Comparison of ENCODE assay signal across 9 mouse cellular contexts in genomic region chr2:154549886-154550189, GRCm38 (mm10). TPM values are rescaled to one million over a fixed set of nuclear protein-coding genes. Genes with fewer than 3 reads are reported as not detected.
A peak's percentile ranks its signal among the peaks of the same experiment; 100 is the strongest.
DNase-seq lines count a peak whose midpoint lies in the region; ATAC-seq and TF ChIP-seq lines count a peak whose summit lies in the region.
"Had no signal": no experiment of that assay in that cellular context is flagged by ENCODE, and none has a peak within 500 bp of the region (broad histone marks: within the 10 kb centered on the region; RNA-seq: fewer than 3 reads in every experiment).

No protein-coding gene starts in this region.

- peaks cover 24% of the 10 kb centered on the region for H3K4me1 ChIP-seq in kidney, embryonic 16.5 days (ENCODE audit: insufficient read depth, low read length)
- peaks cover 28% of the 10 kb centered on the region for H3K4me1 ChIP-seq in embryonic facial prominence, embryonic 12.5 days
- peaks cover 13% of the 10 kb centered on the region for H3K4me1 ChIP-seq in intestine, embryonic 14.5 days (replicated peaks; ENCODE audit: control insufficient read depth, insufficient read depth, low read length)
- H3K4me1 ChIP-seq in midbrain, embryonic 16.5 days (ENCODE audit: control insufficient read depth, insufficient read depth, low read length): peaks cover 10% of the 10 kb centered on the region
- peaks cover 19% of the 10 kb centered on the region for H3K4me1 ChIP-seq in cerebellum, adult 2 months (ENCODE audit: control insufficient read depth, insufficient read depth, low read length)

- H3K27me3 ChIP-seq in kidney, embryonic 16.5 days (ENCODE audit: insufficient read depth, low read length): peaks cover 25% of the 10 kb centered on the region
- H3K27me3 ChIP-seq in embryonic facial prominence, embryonic 12.5 days: peaks cover 32% of the 10 kb centered on the region
- H3K27me3 ChIP-seq in intestine, embryonic 14.5 days (replicated peaks; ENCODE audit: control insufficient read depth, insufficient read depth, low read length): peaks cover 36% of the 10 kb centered on the region
- H3K27me3 ChIP-seq in midbrain, embryonic 16.5 days (ENCODE audit: control insufficient read depth, insufficient read depth, low read depth, low read length): no peaks in the 10 kb centered on the region; the same call in none of the 2 replicates
- no peaks in the 10 kb centered on the region for H3K27me3 ChIP-seq in cerebellum, adult 2 months (ENCODE audit: control insufficient read depth, insufficient read depth, low read length)

- peak overlapping the region; percentile 90 for H3K4me2 ChIP-seq in kidney, embryonic 16.5 days (replicated peaks; ENCODE audit: low read depth, low read length)
- H3K4me2 ChIP-seq in embryonic facial prominence, embryonic 12.5 days (replicated peaks): peak overlapping the region; percentile 84
- peak overlapping the region; percentile 89 for H3K4me2 ChIP-seq in intestine, embryonic 14.5 days (ENCODE audit: low read length)
- peak overlapping the region; percentile 93 for H3K4me2 ChIP-seq in midbrain, embryonic 16.5 days (ENCODE audit: low read length)

- no peak for ATAC-seq in kidney, embryonic 16.5 days (ENCODE audit: low FRiP score, low TSS enrichment)
- no peak for ATAC-seq in embryonic facial prominence, embryonic 12.5 days (ENCODE audit: insufficient number of reproducible peaks, insufficient read depth, low FRiP score, low TSS enrichment)
- ATAC-seq in intestine, embryonic 14.5 days (replicated peaks; ENCODE audit: low FRiP score, low TSS enrichment, low read depth): no peak
- no peak for ATAC-seq in midbrain, embryonic 16.5 days

- no peak for TF ChIP-seq CTCF in cerebellum, adult 2 months (IDR thresholded peaks at IDR 0.05; ENCODE audit: borderline replicate concordance, insufficient read depth, low read depth, low read length)

- 22% methylated on average over 15 of the region's 20 CpGs for WGBS in kidney, embryonic 16.5 days
- WGBS in embryonic facial prominence, embryonic 12.5 days: 16% methylated on average over 20 of the region's 20 CpGs
- 18% methylated on average over 20 of the region's 20 CpGs for WGBS in intestine, embryonic 14.5 days
- 10% methylated on average over 20 of the region's 20 CpGs for WGBS in midbrain, embryonic 16.5 days
- 18% methylated on average over 20 of the region's 20 CpGs for WGBS in cerebellum, adult 2 months

- TF ChIP-seq POLR2A in cerebellum, adult 2 months (IDR thresholded peaks at IDR 0.05; ENCODE audit: borderline replicate concordance, insufficient read depth, low read length): no peak

- no peak for DNase-seq in kidney, postnatal 10 days
- no peak for DNase-seq in intestine, embryonic 14.5 days (ENCODE audit: low spot score)
- DNase-seq in layer of hippocampus, postnatal 36 days: no peak
- DNase-seq in cerebellum, adult 2 months: no peak
- no peak for DNase-seq in embryo, embryonic 10 days (ENCODE audit: low spot score)
- DNase-seq: cerebellum, adult 18-20 months had no signal

- no peak overlapping the region for H3K27ac ChIP-seq in kidney, embryonic 16.5 days (ENCODE audit: low read length)
- H3K27ac ChIP-seq in embryonic facial prominence, embryonic 12.5 days: no peak overlapping the region
- H3K27ac ChIP-seq in intestine, embryonic 14.5 days (ENCODE audit: low read depth): no peak overlapping the region
- H3K27ac ChIP-seq in midbrain, embryonic 16.5 days (ENCODE audit: low read length): no peak overlapping the region
- H3K27ac ChIP-seq in cerebellum, adult 2 months (ENCODE audit: insufficient read depth, low read length): no peak overlapping the region

- no peaks in the 10 kb centered on the region for H3K9me3 ChIP-seq in kidney, embryonic 16.5 days (ENCODE audit: low read length)
- H3K9me3 ChIP-seq in embryonic facial prominence, embryonic 12.5 days: no peaks in the 10 kb centered on the region
- no peaks in the 10 kb centered on the region for H3K9me3 ChIP-seq in intestine, embryonic 14.5 days (ENCODE audit: control insufficient read depth, low read length)
- H3K9me3 ChIP-seq in midbrain, embryonic 16.5 days (replicated peaks; ENCODE audit: control insufficient read depth, low read length, poor library complexity, severe bottlenecking): no peaks in the 10 kb centered on the region

- H3K36me3 ChIP-seq in kidney, embryonic 16.5 days (ENCODE audit: insufficient read depth, low read length): no peaks in the 10 kb centered on the region
- no peaks in the 10 kb centered on the region for H3K36me3 ChIP-seq in embryonic facial prominence, embryonic 12.5 days
- H3K36me3 ChIP-seq in intestine, embryonic 14.5 days (ENCODE audit: control insufficient read depth, insufficient read depth, low read length): no peaks in the 10 kb centered on the region
- no peaks in the 10 kb centered on the region for H3K36me3 ChIP-seq in midbrain, embryonic 16.5 days (ENCODE audit: control insufficient read depth, insufficient read depth, low read length)

- peak overlapping the region; percentile 51 for H3K4me3 ChIP-seq in kidney, embryonic 16.5 days (ENCODE audit: low read length)
- H3K4me3 ChIP-seq in embryonic facial prominence, embryonic 12.5 days: peak overlapping the region; percentile 40
- 0 out of 2 replicates have a peak overlapping the region, but pooled peaks have one; percentile 40 for H3K4me3 ChIP-seq in intestine, embryonic 14.5 days (ENCODE audit: low read depth, low read length)
- peak overlapping the region; percentile 47 for H3K4me3 ChIP-seq in midbrain, embryonic 16.5 days (ENCODE audit: low read depth, low read length)
- no peak overlapping the region for H3K4me3 ChIP-seq in cerebellum, adult 2 months (replicated peaks; ENCODE audit: insufficient read depth, low read depth, low read length)

- H3K9ac ChIP-seq in kidney, embryonic 16.5 days (replicated peaks; ENCODE audit: low read length): no peak overlapping the region
- no peak overlapping the region for H3K9ac ChIP-seq in embryonic facial prominence, embryonic 12.5 days
- H3K9ac ChIP-seq in intestine, embryonic 14.5 days (ENCODE audit: low read length): no peak overlapping the region
- H3K9ac ChIP-seq in midbrain, embryonic 16.5 days (ENCODE audit: low read depth, low read length): peak overlapping the region; percentile 76

RNA-seq across cellular contexts. Expression of gene Actl10, which starts 1.7 kb away (rescaled TPM):
- polyA plus RNA-seq in kidney, embryonic 16.5 days (2015; fragmentation: Nextera tagmentation; extraction: Ambion mirVana): 0.20 and 0.27 TPM in 2 replicates
- polyA plus RNA-seq in embryonic facial prominence, embryonic 12.5 days (2016; fragmentation: Nextera tagmentation; extraction: Ambion mirVana): 0.24 and 0.28 TPM in 2 replicates
- 0.23 and 0.27 TPM in 2 replicates for polyA plus RNA-seq in intestine, embryonic 14.5 days (2014; fragmentation: Nextera tagmentation; extraction: Ambion mirVana)
- 0.19 and 0.44 TPM in 2 replicates for polyA plus RNA-seq in midbrain, embryonic 16.5 days (2015; fragmentation: Nextera tagmentation; extraction: Ambion mirVana)
- not detected for total RNA-seq in layer of hippocampus, postnatal 36 days (2021)
- polyA plus RNA-seq in cerebellum, adult 2 months (2012; rRNA removed): 0.07 and 0.10 TPM in 2 replicates

RNA-seq across cellular contexts. Expression of gene 1700003F12Rik, which starts 3.0 kb away (rescaled TPM):
- 0.44 and 0.64 TPM in 2 replicates for polyA plus RNA-seq in kidney, embryonic 16.5 days (2015; fragmentation: Nextera tagmentation; extraction: Ambion mirVana)
- polyA plus RNA-seq in embryonic facial prominence, embryonic 12.5 days (2016; fragmentation: Nextera tagmentation; extraction: Ambion mirVana): 1.0 and 1.2 TPM in 2 replicates
- polyA plus RNA-seq in intestine, embryonic 14.5 days (2014; fragmentation: Nextera tagmentation; extraction: Ambion mirVana): 0.55 and 0.73 TPM in 2 replicates
- polyA plus RNA-seq in midbrain, embryonic 16.5 days (2015; fragmentation: Nextera tagmentation; extraction: Ambion mirVana): 1.9 and 2.3 TPM in 2 replicates
- total RNA-seq in layer of hippocampus, postnatal 36 days (2021): under 1 TPM in 1 of 2 experiments, not detected in 1; 0.99 TPM
- polyA plus RNA-seq in cerebellum, adult 2 months (2012; rRNA removed): 1.1 and 1.4 TPM in 2 replicates

RNA-seq across cellular contexts. Expression of gene Necab3, which starts 8.9 kb away (rescaled TPM):
- 2.8 and 3.3 TPM in 2 replicates for polyA plus RNA-seq in kidney, embryonic 16.5 days (2015; fragmentation: Nextera tagmentation; extraction: Ambion mirVana)
- 3.5 and 3.7 TPM in 2 replicates for polyA plus RNA-seq in embryonic facial prominence, embryonic 12.5 days (2016; fragmentation: Nextera tagmentation; extraction: Ambion mirVana)
- polyA plus RNA-seq in intestine, embryonic 14.5 days (2014; fragmentation: Nextera tagmentation; extraction: Ambion mirVana): 0.81 and 1.4 TPM in 2 replicates
- polyA plus RNA-seq in midbrain, embryonic 16.5 days (2015; fragmentation: Nextera tagmentation; extraction: Ambion mirVana): 18.5 and 19.9 TPM in 2 replicates
- 10 to 100 TPM; 26.8 to 28.6 TPM for total RNA-seq in layer of hippocampus, postnatal 36 days (2021)
- 64.1 and 77.2 TPM in 2 replicates for polyA plus RNA-seq in cerebellum, adult 2 months (2012; rRNA removed)

RNA-seq across cellular contexts. Expression of gene E2f1, which starts 19.9 kb away (rescaled TPM):
- 11.6 and 19.6 TPM in 2 replicates for polyA plus RNA-seq in kidney, embryonic 16.5 days (2015; fragmentation: Nextera tagmentation; extraction: Ambion mirVana)
- 25.9 and 26.3 TPM in 2 replicates for polyA plus RNA-seq in embryonic facial prominence, embryonic 12.5 days (2016; fragmentation: Nextera tagmentation; extraction: Ambion mirVana)
- 10.7 and 10.8 TPM in 2 replicates for polyA plus RNA-seq in intestine, embryonic 14.5 days (2014; fragmentation: Nextera tagmentation; extraction: Ambion mirVana)
- polyA plus RNA-seq in midbrain, embryonic 16.5 days (2015; fragmentation: Nextera tagmentation; extraction: Ambion mirVana): 3.2 and 4.2 TPM in 2 replicates
- 1 to 10 TPM; 4.9 to 5.8 TPM for total RNA-seq in layer of hippocampus, postnatal 36 days (2021)
- 4.1 and 5.0 TPM in 2 replicates for polyA plus RNA-seq in cerebellum, adult 2 months (2012; rRNA removed)

RNA-seq across cellular contexts. Expression of gene Pxmp4, which starts 53.7 kb away (rescaled TPM):
- 31.8 and 32.9 TPM in 2 replicates for polyA plus RNA-seq in kidney, embryonic 16.5 days (2015; fragmentation: Nextera tagmentation; extraction: Ambion mirVana)
- 16.9 and 18.5 TPM in 2 replicates for polyA plus RNA-seq in embryonic facial prominence, embryonic 12.5 days (2016; fragmentation: Nextera tagmentation; extraction: Ambion mirVana)
- 25.9 and 26.4 TPM in 2 replicates for polyA plus RNA-seq in intestine, embryonic 14.5 days (2014; fragmentation: Nextera tagmentation; extraction: Ambion mirVana)
- 14.1 and 15.9 TPM in 2 replicates for polyA plus RNA-seq in midbrain, embryonic 16.5 days (2015; fragmentation: Nextera tagmentation; extraction: Ambion mirVana)
- total RNA-seq in layer of hippocampus, postnatal 36 days (2021): 10 to 100 TPM in 1 of 2 experiments, 1 to 10 TPM in 1; 10.0 to 10.5 TPM
- polyA plus RNA-seq in cerebellum, adult 2 months (2012; rRNA removed): 14.8 and 14.9 TPM in 2 replicates
